Mouse (Mus musculus) stomach, embryonic 14.5 days (tissue): ENCODE measurements around the gene Pde8b. TPM values are rescaled to one million over a fixed set of nuclear protein-coding genes. Genes with fewer than 3 reads are reported as not detected.

Experiments
- ATAC-seq: fragments of 200-750 bp; cut with Nextera tagmentation; 2 replicates; pipeline ENCODE4 v1.8.0; 2017; ENCODE audit warnings: low read depth, moderate TSS enrichment; ENCODE audit not compliant: insufficient number of reproducible peaks, insufficient read depth, low FRiP score
- H3K27ac ChIP-seq: fragments of 300-500 bp; sonication (generic); 2 replicates; pipeline ENCODE4 v1.5.1; 2014; ENCODE audit warnings: mild to moderate bottlenecking, low read length, moderate library complexity, mixed read lengths
- H3K27me3 ChIP-seq: fragments of 300-500 bp; sonication (generic); 2 replicates; pipeline ENCODE4 v1.6.1; 2014; ENCODE audit warnings: low read length, control low read depth, mixed read lengths; ENCODE audit not compliant: control insufficient read depth, insufficient read depth
- H3K36me3 ChIP-seq: fragments of 300-500 bp; sonication (generic); 2 replicates; pipeline ENCODE4 v1.6.1; 2014; ENCODE audit warnings: mild to moderate bottlenecking, control low read depth, low read length, moderate library complexity, mixed read lengths; ENCODE audit not compliant: control insufficient read depth, insufficient read depth
- H3K4me1 ChIP-seq: fragments of 300-500 bp; sonication (generic); 2 replicates; pipeline ENCODE4 v1.6.1; 2014; ENCODE audit warnings: low read length, control low read depth, mixed read lengths; ENCODE audit not compliant: control insufficient read depth, insufficient read depth
- H3K4me2 ChIP-seq: fragments of 300-500 bp; sonication (generic); replicated peaks from 2 replicates; pipeline ENCODE4 v1.6.1; 2014; ENCODE audit warnings: low read depth, low read length, control low read depth
- H3K4me3 ChIP-seq: fragments of 300-500 bp; sonication (generic); 2 replicates; pipeline ENCODE4 v1.5.1; 2014; ENCODE audit warnings: low read depth, low read length, control low read depth
- H3K9ac ChIP-seq: fragments of 300-500 bp; sonication (generic); replicated peaks from 2 replicates; pipeline ENCODE4 v1.6.1; 2014; ENCODE audit warnings: low read depth, mild to moderate bottlenecking, control low read depth, low read length, moderate library complexity, mixed read lengths
- H3K9me3 ChIP-seq: fragments of 300-500 bp; sonication (generic); 2 replicates; pipeline ENCODE4 v1.6.1; 2016; ENCODE audit warnings: low read depth, low read length, control low read depth; ENCODE audit not compliant: control insufficient read depth
- WGBS: fragments of 180-500 bp; shearing (Covaris S2); extraction: QIAGEN DNeasy Blood & Tissue Kit; methylation state at CpG from one replicate; pipeline ENCODE4 v1.1.7; 2014; 5-methylcytosine and 5-hydroxymethylcytosine counted together
- polyA plus RNA-seq: library from polyadenylated mRNA; unstranded; fragments of >200 nt; fragmentation: Nextera tagmentation; extraction: Ambion mirVana; gene quantifications from 2 replicates; pipeline ENCODE4 v1.2.1, GENCODE M21; 2014

The Pde8b gene
- polyA plus RNA-seq, 1 experiment from 2014 or later: 5.5 TPM

DNA sequence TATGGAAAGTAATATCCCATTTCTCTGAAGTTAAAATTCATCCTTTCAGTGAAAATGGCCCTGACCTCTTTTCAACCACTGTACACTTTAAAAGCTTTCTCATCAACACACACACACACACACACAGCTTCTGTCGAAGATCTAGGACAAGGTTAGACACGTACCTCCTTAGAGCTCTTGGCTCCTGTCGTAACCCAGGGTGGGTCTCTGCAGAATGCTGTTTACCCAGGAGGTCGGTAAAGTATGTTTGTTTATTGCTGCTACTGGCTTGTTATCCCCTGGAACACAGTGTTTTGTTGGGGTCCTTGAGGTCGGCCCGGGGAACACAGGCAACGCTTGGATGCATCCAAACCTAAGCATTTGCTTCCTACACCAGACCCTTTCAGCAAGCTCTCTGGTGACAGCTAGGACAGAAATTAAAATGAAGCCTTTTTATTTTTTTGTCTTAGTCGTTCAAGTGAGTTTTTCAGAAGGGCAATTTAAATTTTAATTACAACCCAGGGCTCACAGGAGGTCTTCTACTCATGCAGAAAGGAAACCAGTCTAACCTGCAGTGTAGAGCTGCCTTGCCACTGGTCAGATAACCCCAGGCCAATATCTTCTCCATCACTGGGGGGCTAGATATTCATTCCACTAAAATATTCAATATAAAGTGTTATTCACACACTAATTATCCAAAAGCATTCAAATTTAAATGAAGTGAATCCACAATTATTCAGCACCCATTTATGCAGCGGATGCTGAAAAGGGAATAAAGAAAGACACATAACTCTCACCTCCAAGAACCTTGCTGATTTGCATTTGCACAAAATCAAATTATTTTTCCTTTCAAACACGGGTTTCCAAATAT lies 64.0 kb downstream of the Pde8b start:
- 25% methylated on average over 10 of the region's 10 CpGs for WGBS
- no peak overlapping the region for H3K4me3 ChIP-seq
- no peak overlapping the region for H3K9ac ChIP-seq
- no peak for ATAC-seq
- no peaks in the 10 kb centered on the region for H3K27me3 ChIP-seq
- H3K27ac ChIP-seq: no peak overlapping the region
- H3K4me1 ChIP-seq: no peaks in the 10 kb centered on the region
- no peaks in the 10 kb centered on the region for H3K36me3 ChIP-seq
- no peak overlapping the region for H3K4me2 ChIP-seq
- H3K9me3 ChIP-seq: no peaks in the 10 kb centered on the region

DNA sequence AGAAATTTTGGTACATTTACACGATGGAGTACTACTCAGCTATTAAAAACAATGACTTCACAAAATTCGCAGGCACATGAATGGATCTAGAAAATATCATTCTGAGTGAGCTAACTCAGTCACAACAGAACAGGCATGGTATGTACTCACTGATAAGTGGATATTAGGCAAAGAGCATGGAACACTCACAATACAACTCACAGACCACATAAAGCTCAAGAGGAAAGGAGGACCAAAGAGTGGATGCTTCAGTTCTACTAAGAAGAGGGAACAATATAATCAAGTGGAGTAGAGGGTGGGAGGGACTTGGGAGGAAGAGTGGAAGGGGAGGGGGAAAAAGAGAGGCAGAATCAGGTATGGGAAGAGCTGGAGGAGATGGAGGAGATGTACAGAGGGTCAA lies 66.5 kb downstream of the Pde8b start:
- Histone ChIP-seq H3K36me3 (no peaks in the 10 kb centered on the region), H3K27me3 (no peaks in the 10 kb centered on the region), H3K9me3 (no peaks in the 10 kb centered on the region), H3K4me3 (no peak overlapping the region), H3K27ac (no peak overlapping the region), H3K4me2 (no peak overlapping the region), H3K9ac (no peak overlapping the region), H3K4me1 (no peaks in the 10 kb centered on the region)
- ATAC-seq: no peak
- 87% methylated on average over 2 of the region's 2 CpGs for WGBS

DNA sequence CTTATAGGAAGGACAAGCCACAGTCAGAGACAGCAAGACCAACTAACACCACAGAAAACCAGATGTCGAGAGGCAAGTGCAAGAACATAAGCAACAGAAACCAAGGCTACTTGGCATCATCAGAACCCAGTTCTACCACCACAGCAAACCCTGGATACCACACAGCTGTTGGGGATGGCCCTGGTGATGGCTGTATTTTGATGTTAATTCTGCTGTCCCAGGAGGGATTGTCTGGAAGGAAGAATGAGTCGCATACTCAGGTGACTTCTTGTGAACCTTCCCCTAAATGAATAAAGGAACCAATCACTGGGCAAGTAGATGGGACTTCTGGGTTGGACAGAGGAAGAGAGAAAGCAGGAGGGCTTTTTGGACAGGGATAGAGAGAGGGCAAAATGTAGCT lies 69.9 kb downstream of the Pde8b start:
- H3K27ac ChIP-seq: no peak overlapping the region
- H3K9me3 ChIP-seq: no peaks in the 10 kb centered on the region
- ATAC-seq: no peak
- no peaks in the 10 kb centered on the region for H3K36me3 ChIP-seq
- H3K9ac ChIP-seq: no peak overlapping the region
- H3K27me3 ChIP-seq: no peaks in the 10 kb centered on the region
- no peak overlapping the region for H3K4me2 ChIP-seq
- H3K4me3 ChIP-seq: no peak overlapping the region
- WGBS: 98% methylated on average over 2 of the region's 2 CpGs
- no peaks in the 10 kb centered on the region for H3K4me1 ChIP-seq

DNA sequence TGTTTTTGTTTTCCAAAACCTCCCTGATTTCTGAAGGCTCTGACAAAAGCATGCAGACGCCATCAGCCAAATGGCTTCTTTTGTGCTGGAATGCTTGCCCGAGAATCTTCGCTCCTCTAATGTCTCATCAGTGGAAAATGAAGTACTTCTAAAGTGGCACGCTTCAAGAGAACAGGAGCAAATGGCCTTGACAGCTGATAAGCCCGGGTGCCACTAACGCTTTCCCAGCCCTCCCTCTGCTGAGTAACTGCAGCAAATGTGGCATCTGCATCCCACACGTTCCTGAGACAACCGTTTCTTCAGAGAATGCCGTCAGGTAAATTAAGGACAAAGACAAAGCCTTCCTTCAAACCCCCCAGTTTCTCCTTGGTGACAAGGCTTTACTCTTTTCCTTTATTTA lies 72.8 kb downstream of the Pde8b start:
- no peaks in the 10 kb centered on the region for H3K4me1 ChIP-seq
- no peaks in the 10 kb centered on the region for H3K36me3 ChIP-seq
- 29% methylated on average over 9 of the region's 9 CpGs for WGBS
- H3K9me3 ChIP-seq: no peaks in the 10 kb centered on the region
- H3K9ac ChIP-seq: no peak overlapping the region
- no peak overlapping the region for H3K4me2 ChIP-seq
- H3K4me3 ChIP-seq: no peak overlapping the region
- no peaks in the 10 kb centered on the region for H3K27me3 ChIP-seq
- ATAC-seq: no peak
- H3K27ac ChIP-seq: no peak overlapping the region

DNA sequence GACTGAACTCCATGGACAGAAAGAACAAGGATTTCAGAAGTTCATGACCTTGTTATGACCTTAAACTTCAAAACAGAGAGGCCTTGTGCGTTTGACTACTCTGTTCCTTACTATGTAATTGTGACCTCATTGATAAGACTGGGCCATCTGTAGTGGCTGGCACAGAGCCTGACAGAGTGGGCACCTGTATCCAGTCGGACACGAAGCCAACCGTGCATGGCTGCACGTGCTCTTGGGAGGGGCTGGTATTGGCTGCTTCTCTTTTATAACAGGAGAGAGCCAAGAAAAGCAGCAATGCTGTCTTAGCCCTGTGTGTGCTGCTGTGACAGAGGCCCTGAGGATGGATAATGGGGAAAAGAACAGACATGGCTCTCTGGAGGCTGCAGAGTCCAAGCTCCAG lies 73.7 kb downstream of the Pde8b start:
- 67% methylated on average over 5 of the region's 5 CpGs for WGBS
- Histone ChIP-seq H3K4me2 (no peak overlapping the region), H3K27ac (no peak overlapping the region), H3K4me3 (no peak overlapping the region), H3K9ac (no peak overlapping the region), H3K36me3 (no peaks in the 10 kb centered on the region), H3K4me1 (no peaks in the 10 kb centered on the region), H3K27me3 (no peaks in the 10 kb centered on the region), H3K9me3 (no peaks in the 10 kb centered on the region)
- no peak for ATAC-seq

DNA sequence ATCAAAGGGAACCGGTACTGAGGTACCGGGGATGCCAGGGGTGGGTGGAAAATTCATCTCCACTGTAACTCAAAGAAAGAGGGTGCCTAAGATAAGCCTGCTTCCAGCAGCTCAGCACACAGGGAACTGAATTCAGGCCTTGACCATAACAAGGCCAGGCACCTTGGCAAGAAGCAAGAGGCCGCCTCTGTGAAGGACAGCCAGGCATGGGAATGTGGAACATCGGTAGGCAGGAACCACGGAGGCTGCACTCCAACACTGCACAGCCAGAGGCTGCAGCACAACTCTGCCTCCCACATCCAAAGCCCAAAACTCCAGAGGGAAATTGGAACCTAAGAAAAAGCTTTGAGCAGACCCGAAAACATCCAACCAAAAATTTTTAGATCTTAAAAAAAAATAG lies 75.9 kb downstream of the Pde8b start:
- no peak for ATAC-seq
- H3K9ac ChIP-seq: no peak overlapping the region
- no peaks in the 10 kb centered on the region for H3K4me1 ChIP-seq
- 74% methylated on average over 6 of the region's 6 CpGs for WGBS
- H3K36me3 ChIP-seq: no peaks in the 10 kb centered on the region
- no peak overlapping the region for H3K4me3 ChIP-seq
- H3K27ac ChIP-seq: no peak overlapping the region
- H3K9me3 ChIP-seq: no peaks in the 10 kb centered on the region
- H3K4me2 ChIP-seq: no peak overlapping the region
- H3K27me3 ChIP-seq: no peaks in the 10 kb centered on the region

DNA sequence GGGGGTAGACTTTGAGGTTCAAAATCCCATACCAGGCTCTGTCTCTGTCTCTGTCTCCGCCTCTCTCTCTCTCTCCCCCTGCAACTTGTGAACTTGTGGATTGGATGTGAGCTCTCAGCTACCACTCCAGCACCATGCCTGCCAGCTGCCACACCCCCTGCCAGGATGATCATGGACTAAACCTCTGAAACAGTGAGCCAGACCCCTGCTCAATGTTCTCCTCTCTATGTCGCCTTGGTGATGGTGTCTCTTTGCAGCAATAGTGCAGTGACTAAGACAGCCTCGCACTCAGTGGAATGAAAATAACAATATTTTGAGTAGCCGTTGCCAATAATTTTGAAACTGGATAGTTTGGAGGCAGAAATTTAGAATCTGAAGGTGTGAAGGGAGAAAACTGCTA lies 77.8 kb downstream of the Pde8b start:
- Histone ChIP-seq H3K4me1 (no peaks in the 10 kb centered on the region), H3K4me3 (no peak overlapping the region), H3K36me3 (no peaks in the 10 kb centered on the region), H3K9ac (no peak overlapping the region), H3K4me2 (no peak overlapping the region), H3K27ac (no peak overlapping the region), H3K27me3 (no peaks in the 10 kb centered on the region), H3K9me3 (no peaks in the 10 kb centered on the region)
- 92% methylated on average over 4 of the region's 4 CpGs for WGBS
- no peak for ATAC-seq

DNA sequence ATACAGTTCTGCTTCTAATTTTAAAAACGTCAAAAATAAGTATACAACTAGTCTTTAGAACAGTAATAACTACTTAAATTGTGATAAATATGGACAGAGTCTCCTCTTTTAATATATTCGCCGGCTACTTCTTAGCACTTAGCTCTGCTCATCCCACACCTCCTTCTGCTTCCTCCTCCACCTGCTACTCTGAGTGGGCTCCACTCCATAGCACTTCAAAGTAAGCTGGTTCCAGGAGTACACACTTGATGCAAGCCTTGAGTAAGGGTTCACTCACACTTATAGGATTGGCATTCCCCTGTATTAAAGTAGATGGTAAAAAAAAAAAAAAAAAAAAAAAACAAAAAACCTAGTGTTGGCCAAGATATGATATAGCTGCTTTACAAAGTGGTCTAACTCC lies 89.9 kb downstream of the Pde8b start:
- H3K36me3 ChIP-seq: no peaks in the 10 kb centered on the region
- H3K4me2 ChIP-seq: no peak overlapping the region
- no peaks in the 10 kb centered on the region for H3K9me3 ChIP-seq
- no peak overlapping the region for H3K9ac ChIP-seq
- H3K4me3 ChIP-seq: no peak overlapping the region
- ATAC-seq: no peak
- no peak overlapping the region for H3K27ac ChIP-seq
- H3K4me1 ChIP-seq: no peaks in the 10 kb centered on the region
- no peaks in the 10 kb centered on the region for H3K27me3 ChIP-seq
- 90% methylated on average over 3 of the region's 3 CpGs for WGBS

DNA sequence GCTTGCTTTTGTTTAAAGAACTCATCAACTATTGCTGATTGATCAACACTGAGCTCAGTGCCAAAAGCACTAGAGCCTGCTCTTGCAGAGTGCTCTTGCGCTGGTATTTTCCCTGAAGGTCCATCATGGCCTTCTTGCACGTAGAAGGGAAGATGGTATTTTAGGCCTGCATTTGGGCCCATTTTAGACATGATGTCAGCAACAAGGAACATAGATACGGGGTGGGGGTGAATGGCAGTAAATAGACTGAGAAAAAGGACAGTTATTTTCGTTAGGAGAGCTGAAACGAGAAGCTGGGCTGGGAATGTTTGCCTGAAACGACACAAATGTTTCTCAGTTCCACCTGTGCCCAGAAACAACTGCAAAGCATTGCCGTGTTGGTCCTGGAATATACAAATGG lies 91.2 kb downstream of the Pde8b start:
- Histone ChIP-seq H3K27me3 (no peaks in the 10 kb centered on the region), H3K9me3 (no peaks in the 10 kb centered on the region), H3K4me3 (no peak overlapping the region), H3K36me3 (no peaks in the 10 kb centered on the region), H3K4me2 (no peak overlapping the region), H3K9ac (no peak overlapping the region), H3K4me1 (no peaks in the 10 kb centered on the region), H3K27ac (no peak overlapping the region)
- 78% methylated on average over 7 of the region's 7 CpGs for WGBS
- ATAC-seq: no peak
